Mouse (Mus musculus) embryo, embryonic 10.5 days (tissue): ENCODE results near the gene Dicer1.

Source experiments
- DNase-seq: peaks from one replicate; pipeline ENCODE4 v3.0.0-alpha.2; 2015; ENCODE audit warnings: low spot score

Dicer1 gene

DNA sequence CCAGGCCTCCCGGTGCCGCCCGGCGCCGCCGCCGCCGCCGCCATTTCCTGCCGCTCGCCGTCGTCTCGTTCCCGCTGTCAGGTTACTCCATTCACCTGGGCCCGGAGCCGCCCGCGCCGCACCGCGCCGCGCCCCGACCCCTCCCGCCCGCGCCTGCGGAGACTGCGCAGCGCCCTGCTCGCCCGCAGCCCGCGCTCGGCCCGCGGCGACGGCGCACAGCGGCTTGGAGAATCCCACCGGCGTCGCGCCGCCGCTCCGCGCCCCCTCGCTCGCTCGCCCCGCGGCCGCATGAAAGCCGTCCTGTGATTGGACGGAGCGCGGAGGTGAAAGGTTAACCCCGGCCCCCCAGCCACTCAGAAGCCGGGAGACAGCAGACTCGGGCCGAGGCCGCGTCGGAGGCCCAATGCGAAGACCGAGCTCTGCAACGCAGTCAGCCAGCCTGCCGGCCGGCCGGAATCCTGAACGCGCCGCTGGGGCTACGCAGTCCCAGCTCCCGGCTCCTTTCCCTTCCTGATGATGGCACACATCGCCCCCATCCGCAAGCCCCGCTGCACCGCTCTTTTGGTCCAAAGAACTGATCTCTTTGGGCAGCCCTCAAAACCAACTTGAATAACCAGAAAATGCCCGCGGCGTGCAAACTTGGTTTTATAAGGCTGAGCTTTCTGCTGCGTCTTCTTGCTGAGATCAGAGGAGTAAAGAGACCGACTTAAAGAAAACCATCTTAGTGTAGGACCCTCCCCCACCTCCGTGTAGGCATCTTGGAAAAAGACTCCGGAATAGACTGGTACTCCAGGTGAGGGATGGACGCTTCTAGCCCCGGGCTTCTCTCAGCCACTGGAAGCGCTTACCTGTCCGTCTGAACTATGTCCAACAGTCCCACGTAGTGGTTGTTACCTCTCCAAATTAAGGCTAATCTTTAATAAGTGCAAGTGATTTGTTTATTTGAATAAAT lies at the start of gene Dicer1:
Gene Dicer1 (minus strand): TSS at position 139 of the 952 bp plus-strand sequence.
- peak; percentile 96 for DNase-seq

DNA sequence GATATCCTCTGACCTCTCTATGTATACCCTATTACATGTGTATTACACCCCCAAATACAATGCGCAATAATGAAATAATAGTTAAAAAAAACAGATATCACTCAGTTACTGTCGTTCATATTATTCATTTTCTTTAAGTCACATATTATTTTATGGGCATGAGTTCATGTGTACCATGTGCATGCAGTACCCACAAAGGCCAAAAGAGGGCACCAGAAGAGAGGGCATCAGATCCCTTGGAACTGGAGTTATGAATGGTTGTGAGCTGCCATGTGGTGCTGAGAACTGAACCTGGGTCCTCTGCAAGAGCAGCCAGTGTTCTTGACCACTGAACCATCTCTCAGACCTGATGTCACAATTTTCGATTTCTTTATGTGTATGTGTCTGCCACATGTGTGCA lies 47.6 kb upstream of the Dicer1 start:
- no peak for DNase-seq

DNA sequence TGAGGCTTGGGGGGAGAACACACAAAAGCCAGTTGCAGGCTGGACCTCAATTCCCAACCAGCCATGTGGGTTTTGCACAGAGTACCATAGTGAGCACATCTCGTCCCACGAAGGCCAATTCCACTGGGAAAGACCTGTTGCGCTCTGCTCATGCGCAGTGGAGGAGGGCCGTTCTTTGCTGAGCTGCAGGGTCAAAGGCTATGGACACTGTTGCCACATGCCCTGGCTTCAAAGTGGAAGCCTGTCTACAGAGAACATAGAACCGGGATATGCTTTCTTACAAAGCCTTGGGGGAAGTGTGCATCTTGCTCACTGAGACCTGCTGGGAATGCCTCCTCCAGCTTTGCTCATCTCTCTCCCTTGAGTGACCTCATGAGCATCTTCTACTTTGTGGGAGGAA lies 46.2 kb upstream of the Dicer1 start:
- no peak for DNase-seq

DNA sequence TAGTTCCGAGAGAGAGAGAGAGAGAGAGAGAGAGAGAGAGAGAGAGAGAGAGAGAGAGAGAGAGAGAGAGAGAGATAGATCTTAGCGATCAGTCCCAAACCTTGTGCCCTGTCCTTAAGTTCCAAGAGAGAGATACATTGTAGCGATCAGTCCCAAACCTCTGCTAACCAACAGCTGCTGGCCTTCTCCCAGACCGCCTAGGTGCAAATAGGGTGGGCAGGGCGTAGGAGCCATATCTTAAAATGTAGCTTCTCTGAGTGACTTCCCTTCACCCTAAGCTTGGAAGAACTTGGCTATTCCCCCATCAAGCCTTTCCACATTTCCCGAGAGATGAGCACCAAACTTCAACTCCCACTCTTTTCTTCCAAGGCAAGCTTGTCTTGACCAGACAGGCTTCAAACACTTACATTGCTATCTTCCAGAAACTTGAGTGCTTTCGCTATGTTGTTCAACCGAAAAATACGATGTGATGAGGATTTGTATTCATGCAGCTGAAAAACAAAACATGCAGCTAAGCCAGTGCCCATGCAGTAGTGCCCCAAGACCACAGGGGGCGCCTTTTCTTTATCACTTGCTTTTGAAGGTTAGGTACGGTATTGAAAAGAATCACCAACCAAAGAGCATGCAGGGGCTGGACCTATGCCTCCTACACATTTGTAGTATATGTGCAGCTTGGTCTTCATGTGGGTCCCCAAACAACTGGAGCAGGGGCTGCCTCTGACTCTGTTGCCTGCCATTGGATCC lies 45.1 kb upstream of the Dicer1 start:
- no peak for DNase-seq

DNA sequence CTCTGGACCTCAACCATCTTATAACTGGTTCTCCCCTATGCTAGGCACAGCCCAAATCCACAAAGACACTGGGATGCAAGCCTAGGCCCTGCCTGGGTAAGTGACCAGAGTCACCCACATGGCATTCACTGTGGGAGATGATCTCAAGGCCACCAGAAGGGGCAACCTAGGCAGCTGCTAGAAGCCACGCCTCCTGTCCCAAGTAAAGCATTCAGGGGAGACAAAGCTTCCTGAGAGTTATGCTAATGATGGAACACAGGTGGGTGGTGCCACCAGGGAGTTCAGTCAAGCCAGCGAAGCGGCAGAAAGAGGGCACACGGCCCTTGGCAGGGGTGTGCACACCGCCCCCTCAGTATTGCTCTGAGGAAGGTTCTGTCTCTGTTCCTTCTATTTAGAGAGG lies 43.2 kb upstream of the Dicer1 start:
- DNase-seq: no peak

DNA sequence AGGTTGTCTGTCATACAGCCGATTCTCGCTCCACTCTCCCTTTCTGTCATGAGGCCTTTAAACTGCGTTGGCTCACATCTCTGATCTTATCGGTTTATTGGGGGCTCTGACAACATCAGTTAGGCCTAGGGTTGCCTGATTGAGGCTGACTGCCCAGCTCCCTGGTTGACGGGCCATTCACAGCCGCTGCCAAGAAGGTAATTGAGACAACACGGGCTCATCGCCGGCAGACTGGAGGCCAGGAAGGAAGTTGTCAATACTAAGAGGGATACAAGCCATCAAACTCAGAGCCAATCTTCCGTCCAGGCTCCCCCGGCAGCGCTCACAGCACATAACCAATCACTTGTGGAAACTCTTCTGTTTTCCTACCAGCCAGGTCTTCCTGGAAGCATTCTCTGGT lies 41.7 kb upstream of the Dicer1 start:
- DNase-seq: peak; percentile 21

DNA sequence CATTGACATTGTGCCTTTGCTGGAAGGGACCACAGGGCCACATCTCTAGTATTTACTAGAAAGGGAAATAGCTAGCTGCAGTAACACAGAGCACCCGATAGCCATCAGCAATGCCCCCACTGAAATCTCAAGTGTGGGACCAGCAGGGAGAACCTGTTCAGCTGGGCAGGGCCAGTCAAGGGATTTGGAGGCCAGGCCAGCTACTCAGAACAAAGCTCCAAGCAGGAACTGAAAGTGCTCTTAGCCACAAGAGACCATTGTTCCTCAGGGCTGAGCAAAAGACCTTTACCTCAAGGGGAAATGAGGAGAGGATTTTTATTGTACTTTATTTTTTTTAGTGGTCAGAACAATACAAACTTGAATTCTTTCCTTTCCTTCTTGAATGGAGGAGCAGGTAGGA lies 25.9 kb upstream of the Dicer1 start:
- DNase-seq: no peak

DNA sequence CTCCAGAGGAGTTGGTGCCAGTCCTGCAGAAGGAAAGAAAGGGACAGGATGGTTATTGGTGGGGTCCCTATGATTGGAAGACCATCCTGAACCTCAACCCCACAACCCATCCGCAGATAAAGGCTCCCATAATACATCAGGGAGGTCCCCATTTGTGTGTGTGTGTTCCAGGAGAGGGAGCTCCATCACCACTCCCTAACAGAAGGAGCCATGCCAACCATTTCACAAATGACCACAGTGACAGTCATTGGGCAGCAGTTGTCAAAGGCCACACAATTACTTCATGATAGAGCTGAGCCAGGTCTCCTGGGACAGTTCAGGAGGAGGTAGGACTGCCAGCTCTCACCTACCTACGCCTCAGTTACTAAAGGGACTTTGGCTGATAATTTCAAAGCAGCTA lies 20.2 kb upstream of the Dicer1 start:
- no peak for DNase-seq

DNA sequence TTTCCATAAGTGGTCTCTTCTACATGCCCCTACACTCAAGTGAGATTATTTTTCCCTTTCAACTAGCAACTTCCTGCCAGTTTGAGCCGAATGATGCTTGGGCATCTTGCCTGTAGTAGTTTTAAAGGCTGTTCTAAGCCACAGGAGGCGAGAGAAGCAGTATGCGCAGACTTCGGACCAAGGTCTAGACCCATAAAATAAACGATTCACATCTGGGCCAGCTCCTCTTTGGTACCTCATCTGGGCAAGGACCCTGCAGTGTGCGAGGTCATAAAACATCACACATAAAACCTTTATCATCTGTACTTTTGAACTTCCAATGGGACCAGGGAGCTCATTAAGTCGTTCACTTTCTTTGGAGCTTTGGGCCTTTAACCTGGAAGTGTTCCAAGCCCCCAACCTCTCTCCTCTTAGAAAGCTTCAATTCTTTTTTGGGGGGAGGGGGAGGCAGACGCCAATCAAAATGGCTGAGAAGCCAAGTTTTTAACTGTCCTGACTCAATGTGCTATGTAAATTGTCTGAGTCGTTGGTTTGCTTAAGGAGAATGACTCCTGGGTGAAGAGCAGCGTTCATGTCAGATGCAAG lies 17.5 kb upstream of the Dicer1 start:
- no peak for DNase-seq

DNA sequence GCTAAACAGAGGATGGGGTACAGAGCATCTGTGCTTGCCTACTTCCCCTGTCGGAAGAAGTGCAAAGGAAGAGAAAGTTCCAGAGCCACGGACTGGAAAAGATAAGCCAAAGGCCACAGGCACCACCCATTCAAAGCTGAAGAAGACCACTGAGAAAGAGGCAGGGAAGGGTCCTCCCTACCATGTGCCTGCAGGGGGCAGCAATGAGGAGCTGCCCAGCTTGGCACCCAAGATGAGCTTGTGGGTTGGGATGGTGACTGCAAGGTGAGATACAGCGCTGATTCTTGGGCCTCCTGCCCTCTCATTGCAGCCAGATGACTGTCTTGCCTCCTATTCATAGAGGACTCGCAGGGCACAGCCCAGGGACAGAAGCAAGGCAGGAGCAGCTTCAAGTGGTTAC lies 15.4 kb upstream of the Dicer1 start:
- DNase-seq: peak; percentile 20

DNA sequence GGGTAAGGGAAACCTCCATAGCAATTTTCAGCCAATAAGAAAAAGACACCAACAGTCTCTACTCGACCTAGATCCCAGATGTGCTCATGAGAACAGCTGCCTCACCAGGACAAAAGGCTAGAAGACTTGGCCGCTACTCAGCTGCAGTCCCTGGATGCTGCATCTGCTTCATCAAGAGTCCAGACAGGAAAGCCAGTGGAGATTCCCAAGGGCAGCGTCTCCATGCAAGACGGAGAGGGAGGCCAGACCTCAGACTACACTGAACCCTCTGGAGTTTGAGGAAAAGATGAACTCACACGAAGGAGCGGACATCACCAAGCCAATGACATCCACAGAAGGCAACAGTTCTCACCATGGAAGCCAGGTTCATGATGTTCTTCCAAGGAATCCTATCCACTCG lies 14.0 kb upstream of the Dicer1 start:
- DNase-seq: no peak

DNA sequence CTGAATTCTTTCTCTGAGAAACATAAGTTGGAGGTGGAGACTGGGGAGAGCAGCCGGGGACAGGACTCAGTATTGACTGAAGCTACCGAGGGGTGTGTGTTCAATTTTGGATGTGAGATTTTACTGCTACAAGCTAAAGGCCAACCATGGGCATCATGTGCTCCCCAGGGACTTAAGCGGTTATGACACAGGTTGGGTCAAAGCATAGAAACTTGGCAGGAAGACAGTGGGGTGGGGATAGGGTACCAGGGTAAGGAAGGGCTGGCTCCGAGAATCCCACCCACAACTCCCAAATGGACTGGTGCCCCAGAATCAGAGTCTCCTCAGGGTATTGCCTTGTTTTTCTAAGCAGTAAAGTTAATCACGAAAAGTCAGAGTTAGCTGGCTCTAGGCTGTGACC lies 13.4 kb upstream of the Dicer1 start:
- DNase-seq: no peak

DNA sequence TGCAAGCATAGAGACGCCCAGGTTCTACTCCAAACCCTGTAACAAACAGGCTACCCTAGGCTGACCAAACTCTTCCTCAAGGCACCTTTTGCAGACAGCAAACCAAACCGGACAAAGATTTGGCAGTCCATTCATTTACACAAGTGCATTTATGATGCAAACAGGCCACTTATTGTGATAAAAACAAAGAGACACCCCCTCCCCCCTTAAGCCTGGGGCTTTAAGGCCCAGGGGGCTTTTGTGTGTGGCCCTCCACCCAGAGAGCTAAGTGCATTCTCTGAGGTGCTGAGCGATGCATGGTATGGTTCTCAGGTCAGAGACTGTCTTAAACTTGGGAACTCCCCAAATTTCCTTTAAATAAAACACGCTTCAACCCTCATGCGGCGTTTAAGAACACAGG lies 12.2 kb upstream of the Dicer1 start:
- DNase-seq: no peak

DNA sequence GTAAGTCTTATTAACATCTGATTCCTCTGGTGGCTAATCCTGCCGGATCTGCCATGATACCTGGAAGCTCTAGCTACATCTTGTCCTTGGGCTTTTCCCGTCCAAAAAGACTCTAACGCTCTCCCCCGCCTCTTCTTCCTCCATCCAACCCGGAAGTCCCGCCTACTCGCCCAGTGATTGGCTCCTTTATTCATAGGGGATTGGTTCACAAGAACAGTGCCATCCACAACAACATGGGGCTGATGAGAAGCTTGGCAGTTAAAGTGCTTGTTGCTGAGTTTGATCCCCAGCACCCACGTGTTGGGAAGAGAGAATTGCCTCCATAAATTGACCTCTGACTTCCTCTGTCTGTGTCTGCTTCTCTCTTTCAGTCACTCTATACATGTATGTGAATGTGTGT lies 9.7 kb upstream of the Dicer1 start:
- no peak for DNase-seq

DNA sequence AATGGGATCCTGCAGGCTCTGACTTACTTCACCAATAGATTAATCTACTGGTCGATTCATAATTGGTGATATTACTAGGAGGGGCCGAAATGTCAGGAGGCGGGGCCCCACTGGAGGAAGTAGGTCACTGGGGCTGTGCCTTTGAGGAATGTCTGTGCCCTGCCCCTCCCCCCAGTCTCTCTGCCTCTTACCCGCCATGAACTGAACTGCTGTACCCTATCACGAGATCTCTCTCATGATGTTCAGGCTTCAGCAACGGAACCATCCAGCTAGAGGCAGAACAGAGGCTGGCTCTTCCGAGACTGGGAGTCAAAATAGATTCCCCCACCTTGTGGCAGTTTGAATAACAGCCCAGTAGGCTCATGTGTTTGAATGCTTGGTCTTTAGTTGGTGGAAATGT lies 6.3 kb upstream of the Dicer1 start:
- no peak for DNase-seq

DNA sequence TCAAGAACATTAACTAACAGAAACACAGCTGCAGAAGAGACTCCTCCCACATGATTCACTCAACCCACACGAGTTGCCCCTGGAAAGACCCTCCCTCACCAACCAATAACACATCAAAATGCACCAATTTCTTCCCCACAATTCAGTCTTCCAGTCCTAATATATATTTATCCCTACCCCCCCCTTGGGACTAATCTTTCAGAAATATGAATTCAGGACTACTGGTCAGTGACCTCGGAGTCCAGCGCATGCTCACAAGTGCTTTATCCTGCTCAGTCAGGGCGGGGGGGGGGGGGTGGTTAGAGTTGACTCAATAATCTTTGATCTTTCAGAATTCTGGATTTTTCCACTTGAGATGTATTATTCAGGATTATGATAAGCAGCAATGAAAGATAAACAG lies 1.9 kb upstream of the Dicer1 start:
- no peak for DNase-seq

DNA sequence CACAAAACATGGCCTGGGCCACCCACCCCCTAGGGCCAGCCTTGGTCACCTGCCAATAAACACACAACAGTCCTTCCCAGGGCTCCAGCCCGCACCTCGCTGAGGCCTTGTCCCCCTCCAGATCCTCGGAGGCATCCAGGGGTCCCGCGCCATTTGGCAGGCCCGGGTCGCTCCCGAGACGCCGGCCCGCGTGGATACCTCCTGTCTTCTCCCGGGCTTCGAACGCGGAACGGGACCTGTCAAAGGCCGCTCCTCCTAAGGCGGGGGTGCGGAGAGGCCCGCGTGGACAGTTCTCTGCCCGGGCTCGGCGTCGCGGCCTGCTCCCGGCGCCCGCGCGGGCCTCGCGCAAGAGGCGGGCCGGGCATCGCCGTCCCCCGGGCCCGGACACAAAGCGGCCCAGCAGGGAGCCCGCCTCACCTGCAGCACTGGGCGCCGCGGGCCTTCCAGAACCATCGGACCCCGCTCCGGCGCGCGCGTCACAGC lies 380 bp downstream of the Dicer1 start:
- DNase-seq: peak; percentile 49

DNA sequence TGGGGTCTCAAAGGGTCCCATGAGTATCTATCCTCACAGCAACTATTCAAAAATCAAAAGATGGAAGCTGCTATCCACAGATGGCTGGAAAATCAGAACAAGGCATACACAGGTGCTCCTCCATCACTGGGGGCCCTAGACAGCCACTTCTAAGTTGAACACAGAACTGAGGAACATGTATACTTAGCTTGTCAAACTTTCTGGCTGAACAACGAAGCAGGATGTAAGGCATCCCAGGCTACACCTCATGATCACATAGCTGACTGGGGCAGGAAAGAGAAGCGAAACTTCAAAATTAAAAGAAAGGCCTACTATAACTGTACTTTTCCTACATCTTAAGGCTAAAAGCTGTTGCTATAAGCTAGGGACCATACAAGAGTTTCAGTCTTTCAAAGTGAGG lies 2.8 kb downstream of the Dicer1 start:
- no peak for DNase-seq

DNA sequence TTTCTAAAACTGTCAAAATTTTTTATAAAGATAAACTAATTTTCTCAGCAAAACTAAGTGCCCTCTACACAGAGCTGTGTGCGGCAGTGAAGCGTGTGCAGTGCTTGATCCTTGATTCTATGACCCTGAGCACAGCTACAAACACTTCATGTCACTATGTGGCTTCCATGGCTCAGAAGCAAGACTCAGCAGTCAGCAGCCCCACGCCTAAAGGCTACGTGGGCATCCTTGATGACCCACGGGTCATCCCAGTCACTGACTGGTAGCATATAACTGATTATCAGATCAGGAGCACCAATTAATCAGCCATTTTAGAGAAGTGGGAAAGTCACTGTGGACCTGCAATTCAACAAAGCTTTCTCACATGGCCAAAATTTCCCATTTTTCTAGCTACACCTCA lies 4.5 kb downstream of the Dicer1 start:
- DNase-seq: no peak

DNA sequence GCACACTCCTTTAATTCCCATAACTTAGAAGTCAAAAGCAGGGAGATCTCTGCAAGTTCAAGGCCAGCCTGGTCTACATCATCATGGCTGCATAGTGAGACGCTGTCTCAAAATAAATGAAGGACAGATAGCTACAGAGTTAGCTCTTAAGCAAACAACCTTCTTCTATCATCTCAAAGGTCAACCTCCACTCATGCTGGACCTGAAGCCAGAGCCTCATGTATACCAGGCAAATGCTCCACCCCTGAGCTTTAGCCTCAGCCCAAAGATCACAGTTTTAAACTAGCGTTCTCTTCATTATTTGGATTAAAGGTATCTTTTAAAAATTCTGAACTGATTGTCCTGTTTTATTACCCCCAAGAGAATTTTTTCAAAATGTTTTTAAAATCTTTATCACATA lies 5.2 kb downstream of the Dicer1 start:
- DNase-seq: no peak

DNA sequence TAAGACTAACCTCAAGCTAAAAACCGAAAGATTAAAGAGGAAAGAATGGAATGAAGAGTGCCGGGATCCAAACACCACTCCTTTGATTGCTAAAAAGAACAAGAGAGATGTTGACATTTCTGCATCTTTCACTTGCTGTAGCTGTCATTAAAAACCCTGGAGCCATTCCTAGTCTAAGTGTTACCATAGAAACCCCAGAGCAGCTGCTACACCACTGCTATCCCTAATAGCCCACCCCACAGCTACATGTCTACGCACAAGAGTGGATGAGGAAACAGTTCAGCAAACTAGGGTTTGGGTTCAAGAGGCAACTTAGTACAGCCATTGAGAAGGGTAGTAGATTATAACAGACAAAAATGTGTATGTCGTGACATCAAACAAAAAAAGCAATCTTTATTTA lies 8.1 kb downstream of the Dicer1 start:
- DNase-seq: no peak

DNA sequence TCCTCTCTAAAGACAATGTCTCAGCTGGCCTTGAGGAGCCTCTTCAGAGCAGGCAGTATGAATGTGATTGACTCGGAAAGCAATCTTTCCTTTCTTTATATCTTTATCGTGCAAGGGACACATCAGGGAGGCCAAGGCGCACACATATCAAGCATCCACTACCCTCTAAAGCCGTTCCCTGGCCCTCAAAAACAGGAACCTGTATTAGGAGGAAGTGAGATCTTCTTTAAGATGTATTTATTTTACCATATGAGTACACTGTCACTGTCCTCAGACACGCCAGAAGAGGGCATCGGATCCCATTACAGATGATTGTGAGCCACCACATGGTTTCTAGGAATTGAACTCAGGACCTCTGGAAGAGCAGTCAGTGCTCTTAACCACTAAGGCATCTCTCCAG lies 9.5 kb downstream of the Dicer1 start:
- no peak for DNase-seq
